Mouse (Mus musculus): ENCODE data around the gene Pllp. TPM values are rescaled to one million over a fixed set of nuclear protein-coding genes. Genes with fewer than 3 reads are reported as not detected.

Pllp gene
- polyA plus RNA-seq, 1 experiment = 0.60 TPM

GRCm38 (mm10) chr8:94694701-94695100 is 1.4 kb downstream of the Pllp start:
- Histone ChIP-seq H3K4me1 (ENCODE audit: control insufficient read depth, insufficient read depth, low read length) (no peaks in the 10 kb centered on the region), H3K27ac (ENCODE audit: insufficient read depth, low read length) (no peak overlapping the region), H3K4me3 (ENCODE audit: insufficient read depth, low read length) (no peak overlapping the region)
- TF ChIP-seq POLR2A (IDR thresholded peaks at IDR 0.05; ENCODE audit: low read depth, low read length) (no peak), CTCF (IDR thresholded peaks at IDR 0.05; ENCODE audit: borderline replicate concordance, insufficient read depth, low read length) (no peak)

DNA sequence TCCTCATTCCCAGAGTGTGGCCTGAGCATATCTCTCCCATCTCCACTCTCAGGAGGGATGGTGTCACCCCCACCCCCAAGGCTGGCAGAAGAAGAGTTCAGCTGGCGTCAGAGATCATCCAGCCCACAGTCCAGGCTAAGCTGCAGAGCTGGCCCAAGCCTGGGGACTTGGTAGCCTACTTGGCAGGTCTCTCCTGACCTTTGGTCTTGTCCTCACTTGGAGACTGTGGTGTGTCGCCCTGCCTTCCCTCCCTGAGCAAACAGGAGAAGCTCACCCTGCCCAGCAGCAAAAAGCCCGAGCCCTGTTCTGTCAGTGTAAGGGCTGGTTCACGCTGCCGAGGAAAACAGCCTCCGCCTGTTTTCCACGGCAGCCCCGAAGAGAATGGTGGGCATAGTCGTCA is 10.1 kb downstream of the Pllp start:
- H3K27ac ChIP-seq (ENCODE audit: insufficient read depth, low read length) = no peak overlapping the region
- TF ChIP-seq CTCF (IDR thresholded peaks at IDR 0.05; ENCODE audit: borderline replicate concordance, insufficient read depth, low read length) (no peak), POLR2A (IDR thresholded peaks at IDR 0.05; ENCODE audit: low read depth, low read length) (no peak)
- no peaks in the 10 kb centered on the region for H3K4me1 ChIP-seq (ENCODE audit: control insufficient read depth, insufficient read depth, low read length)
- H3K4me3 ChIP-seq (ENCODE audit: insufficient read depth, low read length) = no peak overlapping the region

DNA sequence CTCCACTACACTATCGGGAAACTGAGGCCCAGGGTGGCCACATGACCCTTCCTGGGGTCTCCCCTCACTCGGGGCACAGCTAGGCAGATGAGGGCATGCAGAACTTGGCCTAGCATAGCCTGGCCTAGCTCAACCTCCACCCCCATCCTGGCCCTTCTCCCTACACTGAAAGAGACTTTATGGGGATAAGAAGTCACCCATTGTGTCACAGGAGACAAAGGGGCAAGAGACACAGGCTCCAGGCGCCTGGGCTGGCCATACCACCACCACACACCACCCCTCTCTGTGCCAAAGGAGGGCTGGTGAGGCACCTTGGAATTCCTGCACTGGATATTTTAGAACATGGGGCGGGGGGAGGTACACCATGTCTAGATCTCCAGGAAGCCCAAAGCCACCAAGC is 11.8 kb downstream of the Pllp start:
- no peak overlapping the region for H3K27ac ChIP-seq (ENCODE audit: insufficient read depth, low read length)
- H3K4me1 ChIP-seq (ENCODE audit: control insufficient read depth, insufficient read depth, low read length) = no peaks in the 10 kb centered on the region
- no peak overlapping the region for H3K4me3 ChIP-seq (ENCODE audit: insufficient read depth, low read length)
- TF ChIP-seq CTCF (IDR thresholded peaks at IDR 0.05; ENCODE audit: borderline replicate concordance, insufficient read depth, low read length) (no peak), POLR2A (IDR thresholded peaks at IDR 0.05; ENCODE audit: low read depth, low read length) (no peak)

GRCm38 (mm10) chr8:94682732-94683524 is 13.2 kb downstream of the Pllp start:
- H3K4me1 ChIP-seq (ENCODE audit: control insufficient read depth, insufficient read depth, low read length) = no peaks in the 10 kb centered on the region
- no peak overlapping the region for H3K27ac ChIP-seq (ENCODE audit: insufficient read depth, low read length)
- TF ChIP-seq CTCF (IDR thresholded peaks at IDR 0.05; ENCODE audit: borderline replicate concordance, insufficient read depth, low read length) = no peak
- TF ChIP-seq POLR2A (IDR thresholded peaks at IDR 0.05; ENCODE audit: low read depth, low read length) = no peak
- H3K4me3 ChIP-seq (ENCODE audit: insufficient read depth, low read length) = no peak overlapping the region

- H3K27ac ChIP-seq (ENCODE audit: insufficient read depth, low read length) = no peak overlapping the region
- no peak for TF ChIP-seq CTCF (IDR thresholded peaks at IDR 0.05; ENCODE audit: borderline replicate concordance, insufficient read depth, low read length)
- no peak for TF ChIP-seq POLR2A (IDR thresholded peaks at IDR 0.05; ENCODE audit: low read depth, low read length)
- no peaks in the 10 kb centered on the region for H3K4me1 ChIP-seq (ENCODE audit: control insufficient read depth, insufficient read depth, low read length)
- H3K4me3 ChIP-seq (ENCODE audit: insufficient read depth, low read length) = no peak overlapping the region
Measured at GRCm38 (mm10) chr8:94680414-94680813, 15.7 kb downstream of the Pllp start.

DNA sequence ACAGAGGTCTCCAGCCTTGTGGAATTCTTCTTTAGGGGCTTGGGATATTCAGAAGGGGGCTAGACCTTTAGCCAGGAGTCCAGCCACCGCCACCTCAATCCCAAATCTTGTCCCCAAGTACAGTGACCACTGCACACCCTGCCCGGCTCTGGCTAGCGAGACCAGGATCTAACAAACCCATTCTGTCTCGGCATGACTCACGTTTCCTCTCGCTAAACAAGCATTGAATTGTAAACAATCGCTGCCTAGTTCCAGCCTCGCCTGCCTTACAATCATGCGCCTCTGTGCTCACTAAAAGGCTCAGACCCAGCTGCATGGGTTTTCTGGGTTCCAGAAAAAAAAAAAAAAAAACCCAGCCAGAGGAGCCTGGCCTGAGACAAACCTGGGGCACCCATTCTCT is 17.5 kb downstream of the Pllp start:
- no peak overlapping the region for H3K27ac ChIP-seq (ENCODE audit: insufficient read depth, low read length)
- H3K4me1 ChIP-seq (ENCODE audit: control insufficient read depth, insufficient read depth, low read length) = no peaks in the 10 kb centered on the region
- no peak overlapping the region for H3K4me3 ChIP-seq (ENCODE audit: insufficient read depth, low read length)
- TF ChIP-seq POLR2A (IDR thresholded peaks at IDR 0.05; ENCODE audit: low read depth, low read length) (no peak), CTCF (IDR thresholded peaks at IDR 0.05; ENCODE audit: borderline replicate concordance, insufficient read depth, low read length) (no peak)

- no peaks in the 10 kb centered on the region for H3K4me1 ChIP-seq (ENCODE audit: control insufficient read depth, insufficient read depth, low read length)
Measured at GRCm38 (mm10) chr8:94675923-94676322, 20.2 kb downstream of the Pllp start.

DNA sequence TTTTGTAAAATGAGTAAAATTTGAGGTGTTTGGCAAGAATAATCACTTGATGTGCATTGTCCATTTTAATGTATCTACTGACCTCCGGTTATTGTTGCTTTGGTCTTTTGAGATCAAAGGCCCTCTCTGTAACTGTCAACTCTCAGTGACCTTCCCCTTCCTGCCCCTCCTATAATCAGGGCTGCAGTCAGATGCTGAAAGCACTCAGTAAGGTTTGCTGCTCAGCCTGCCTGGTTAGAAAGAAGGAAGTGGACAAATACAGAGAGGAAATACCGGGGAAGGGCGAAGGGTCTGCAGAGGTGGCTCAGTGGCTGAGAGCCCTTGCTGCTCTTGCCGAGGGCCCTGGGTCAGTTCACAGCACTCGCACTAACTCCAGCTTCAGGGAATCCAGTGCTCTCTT is 21.7 kb downstream of the Pllp start:
- no peaks in the 10 kb centered on the region for H3K4me1 ChIP-seq (ENCODE audit: control insufficient read depth, insufficient read depth, low read length)
- TF ChIP-seq CTCF (IDR thresholded peaks at IDR 0.05; ENCODE audit: borderline replicate concordance, insufficient read depth, low read length) (no peak), POLR2A (IDR thresholded peaks at IDR 0.05; ENCODE audit: low read depth, low read length) (no peak)
- H3K4me3 ChIP-seq (ENCODE audit: insufficient read depth, low read length) = no peak overlapping the region
- no peak overlapping the region for H3K27ac ChIP-seq (ENCODE audit: insufficient read depth, low read length)

More at GRCm38 (mm10) chr8:94675923-94676322, 20.2 kb downstream of the Pllp start:
- no peak overlapping the region for H3K27ac ChIP-seq (ENCODE audit: insufficient read depth, low read length)
- no peak overlapping the region for H3K4me3 ChIP-seq (ENCODE audit: insufficient read depth, low read length)
- TF ChIP-seq POLR2A (IDR thresholded peaks at IDR 0.05; ENCODE audit: low read depth, low read length) (no peak), CTCF (IDR thresholded peaks at IDR 0.05; ENCODE audit: borderline replicate concordance, insufficient read depth, low read length) (no peak)

GRCm38 (mm10) chr8:94666456-94667308 is 29.4 kb downstream of the Pllp start, which contains the start of gene Arl2bp:
Gene Arl2bp, plus strand, starts transcription at chr8:94666600.
- Histone ChIP-seq H3K27ac (ENCODE audit: insufficient read depth, low read length) (peak within 1 kb of the TSS; percentile 24), H3K4me1 (ENCODE audit: control insufficient read depth, insufficient read depth, low read length) (peaks cover 2% of the 10 kb centered on the region), H3K4me3 (ENCODE audit: insufficient read depth, low read length) (peak within 1 kb of the TSS; percentile 63)
- TF ChIP-seq CTCF (IDR thresholded peaks at IDR 0.05; ENCODE audit: borderline replicate concordance, insufficient read depth, low read length) (no peak), POLR2A (IDR thresholded peaks at IDR 0.05; ENCODE audit: low read depth, low read length) (peak; percentile 77)

GRCm38 (mm10) chr8:94664722-94665121 is 31.4 kb downstream of the Pllp start:
- Histone ChIP-seq H3K4me3 (ENCODE audit: insufficient read depth, low read length) (no peak overlapping the region), H3K27ac (ENCODE audit: insufficient read depth, low read length) (no peak overlapping the region), H3K4me1 (ENCODE audit: control insufficient read depth, insufficient read depth, low read length) (peaks cover 2% of the 10 kb centered on the region)
- TF ChIP-seq CTCF (IDR thresholded peaks at IDR 0.05; ENCODE audit: borderline replicate concordance, insufficient read depth, low read length) = no peak
- no peak for TF ChIP-seq POLR2A (IDR thresholded peaks at IDR 0.05; ENCODE audit: low read depth, low read length)

Measured in embryonic fibroblast, embryonic 13.5 days (primary cell).